Mouse (Mus musculus) testis, adult 2 months (tissue): ENCODE data around the gene Eml5.

Experiments used
- CTCF ChIP-seq: fragments of 200-500 bp; IDR thresholded peaks from 2 replicates; pipeline ENCODE4 v1.5.1; 2012; ENCODE audit warnings: low read depth, mild to moderate bottlenecking, inconsistent platforms, low read length, moderate library complexity; ENCODE audit not compliant: control insufficient read depth, insufficient read depth, insufficient replicate concordance
- POLR2A ChIP-seq: fragments of 200-500 bp; IDR thresholded peaks from 2 replicates; pipeline ENCODE4 v1.6.1; 2012; ENCODE audit warnings: low read depth, mild to moderate bottlenecking, inconsistent platforms, low read length, moderate library complexity; ENCODE audit not compliant: control insufficient read depth

- no peak for TF ChIP-seq POLR2A
- TF ChIP-seq CTCF: no peak
Measured at GRCm38 (mm10) chr12:98900341-98900880, 873 bp downstream of the Eml5 start.
